30 mouse cellular contexts compared by ENCODE assay signal in genomic region chr7:126632478-126632877, GRCm38 (mm10). TPM values are rescaled to one million over a fixed set of nuclear protein-coding genes. Genes with fewer than 3 reads are reported as not detected.
A peak's percentile ranks its signal among the peaks of the same experiment; 100 is the strongest.
DNase-seq lines count a peak whose midpoint lies in the region; ATAC-seq and TF ChIP-seq lines count a peak whose summit lies in the region.
"Had no signal": no experiment of that assay in that cellular context is flagged by ENCODE, and none has a peak within 500 bp of the region (broad histone marks: within the 10 kb centered on the region; RNA-seq: fewer than 3 reads in every experiment).

No protein-coding gene starts in this region.

- no peak; the same call in 1 of the 2 replicates for TF ChIP-seq RAD21 in MEL (IDR thresholded peaks at IDR 0.05; ENCODE audit: low read depth, low read length)

- peak; percentile 55 for DNase-seq in MEL (ENCODE audit: low read depth, low spot score)
- no peak for DNase-seq in liver, embryonic 14.5 days (ENCODE audit: low read depth in 3 of 3, low spot score in 3 of 3)
- no peak for DNase-seq in kidney, postnatal 10 days
- DNase-seq in c-Kit-positive CD71-positive TER-119-positive erythroid progenitor cells, embryonic 14.5 days (ENCODE audit: low spot score) = no peak
- DNase-seq in right cerebral cortex, postnatal 25 days = no peak
- DNase-seq: adrenal gland, adult 2 months; adrenal gland, postnatal 14 days; cerebellum, adult 11-12 months; cerebellum, adult 8-10 months; cerebellum, postnatal 10 days; cerebellum, postnatal 36 days; gastrocnemius, postnatal 10 days; heart, adult 11 months had no signal

- peaks cover 62% of the 10 kb centered on the region for H3K36me3 ChIP-seq in megakaryocyte, embryonic 14.5 days (replicated peaks; ENCODE audit: low read length)
- H3K36me3 ChIP-seq in MEL (ENCODE audit: control insufficient read depth in 1 of 2, insufficient read depth in 2 of 2, low read length in 2 of 2) = peaks cover 0 to 20% of the 10 kb centered on the region in 2 experiments; a peak in 2 of 4 replicates
- H3K36me3 ChIP-seq in liver, embryonic 14.5 days (replicated peaks; ENCODE audit: control insufficient read depth, insufficient read depth, low read depth) = no peaks in the 10 kb centered on the region
- H3K36me3 ChIP-seq: forebrain, embryonic 10.5 days; hindbrain, embryonic 12.5 days; hindbrain, embryonic 15.5 days had no signal

- no peaks in the 10 kb centered on the region for H3K27me3 ChIP-seq in megakaryocyte, embryonic 14.5 days (replicated peaks)
- H3K27me3 ChIP-seq in MEL (ENCODE audit: control insufficient read depth in 1 of 2, insufficient read depth in 2 of 2, low read length in 2 of 2) = no peaks in the 10 kb centered on the region
- H3K27me3 ChIP-seq in liver, embryonic 14.5 days (ENCODE audit: control insufficient read depth, insufficient read depth, low read length) = no peaks in the 10 kb centered on the region
- H3K27me3 ChIP-seq: forebrain, embryonic 13.5 days; hindbrain, embryonic 12.5 days; hindbrain, embryonic 15.5 days had no signal

- no peak for TF ChIP-seq CTCF in MEL (IDR thresholded peaks at IDR 0.05 in 2 of 3, conservative IDR thresholded peaks at IDR 0.05 in 1 of 3; ENCODE audit: control insufficient read depth in 1 of 3, insufficient read depth in 1 of 3, low read depth in 2 of 3, low read length in 3 of 3, poor library complexity in 1 of 3, severe bottlenecking in 1 of 3)
- no peak for TF ChIP-seq CTCF in liver, embryonic 14.5 days (IDR thresholded peaks at IDR 0.05; ENCODE audit: low read depth)

- H3K9ac ChIP-seq in MEL (ENCODE audit: control insufficient read depth, low read depth, low read length, poor library complexity, severe bottlenecking) = peak overlapping the region; percentile 13; the same call in 1 of the 2 replicates
- H3K9ac ChIP-seq in liver, embryonic 14.5 days (replicated peaks) = no peak overlapping the region
- H3K9ac ChIP-seq: forebrain, embryonic 13.5 days; hindbrain, embryonic 12.5 days; hindbrain, embryonic 15.5 days had no signal

- H3K4me2 ChIP-seq in liver, embryonic 14.5 days (ENCODE audit: low read depth) = no peak overlapping the region
- H3K4me2 ChIP-seq: forebrain, embryonic 13.5 days; heart, embryonic 11.5 days; hindbrain, embryonic 12.5 days; hindbrain, embryonic 15.5 days had no signal

- peak overlapping the region; percentile 38 for H3K27ac ChIP-seq in MEL (ENCODE audit: control insufficient read depth, low read depth, low read length)
- H3K27ac ChIP-seq in liver, embryonic 14.5 days = no peak overlapping the region
- H3K27ac ChIP-seq: forebrain, embryonic 10.5 days; forebrain, embryonic 13.5 days; hindbrain, embryonic 12.5 days; hindbrain, embryonic 15.5 days had no signal

- H3K9me3 ChIP-seq in megakaryocyte, embryonic 14.5 days = no peaks in the 10 kb centered on the region
- H3K9me3 ChIP-seq in MEL (replicated peaks; ENCODE audit: insufficient read depth, low read length) = no peaks in the 10 kb centered on the region
- H3K9me3 ChIP-seq in liver, embryonic 14.5 days (ENCODE audit: control insufficient read depth, low read length) = no peaks in the 10 kb centered on the region
- H3K9me3 ChIP-seq: forebrain, embryonic 10.5 days; forebrain, embryonic 13.5 days; hindbrain, embryonic 12.5 days; hindbrain, embryonic 15.5 days had no signal

- H3K4me3 ChIP-seq in megakaryocyte, embryonic 14.5 days (replicated peaks) = peak overlapping the region; percentile 0
- peak overlapping the region in 1 of 2 experiments; percentile 26; a peak in 1 of 4 replicates for H3K4me3 ChIP-seq in MEL (ENCODE audit: control insufficient read depth in 1 of 2, insufficient read depth in 1 of 2, low read depth in 2 of 2, low read length in 2 of 2)
- no peak overlapping the region for H3K4me3 ChIP-seq in liver, embryonic 14.5 days (ENCODE audit: insufficient read depth in 1 of 2, low read depth in 2 of 2, low read length in 2 of 2)
- H3K4me3 ChIP-seq: forebrain, embryonic 10.5 days; forebrain, embryonic 13.5 days; hindbrain, embryonic 12.5 days; hindbrain, embryonic 15.5 days had no signal

- H3K79me2 ChIP-seq in MEL (ENCODE audit: control insufficient read depth, insufficient read depth, low read length, poor library complexity) = no peaks in the 10 kb centered on the region

- H3K4me1 ChIP-seq in megakaryocyte, embryonic 14.5 days = peaks cover 91% of the 10 kb centered on the region
- H3K4me1 ChIP-seq in MEL (ENCODE audit: control insufficient read depth in 1 of 2, insufficient read depth in 2 of 2, low read length in 2 of 2) = peaks cover 24 to 32% of the 10 kb centered on the region in 2 experiments
- 0 out of 4 replicates have a peak, but pooled peaks cover 0 to 2% of the 10 kb centered on the region in 2 experiments for H3K4me1 ChIP-seq in liver, embryonic 14.5 days (replicated peaks; ENCODE audit: control insufficient read depth in 2 of 2, insufficient read depth in 2 of 2, low read length in 1 of 2)
- H3K4me1 ChIP-seq: forebrain, embryonic 13.5 days; hindbrain, embryonic 12.5 days; hindbrain, embryonic 15.5 days had no signal

- TF ChIP-seq POLR2A in MEL (IDR thresholded peaks at IDR 0.05; ENCODE audit: control insufficient read depth in 1 of 2, insufficient read depth in 1 of 2, low read depth in 1 of 2, low read length in 2 of 2, poor library complexity in 1 of 2) = no peak

- peak; percentile 88 to 89 for TF ChIP-seq EP300 in MEL (IDR thresholded peaks at IDR 0.05; ENCODE audit: low read depth in 1 of 2, low read length in 2 of 2)
- TF ChIP-seq EP300 in liver, embryonic 14.5 days (IDR thresholded peaks at IDR 0.05; ENCODE audit: low read depth) = 0 out of 2 replicates have a peak, but pooled peaks have one; percentile 7

- no peak for ATAC-seq in megakaryocyte, adult 5-6 weeks (ENCODE audit: poor library complexity, severe bottlenecking)
- ATAC-seq in liver, embryonic 14.5 days (ENCODE audit: insufficient read depth) = no peak
- ATAC-seq: forebrain, embryonic 13.5 days; forebrain, embryonic 16.5 days had no signal

- WGBS in liver, embryonic 14.5 days (ENCODE audit: insufficient replicate concordance) = 15% methylated on average over 2 of the region's 2 CpGs

TF ChIP-seq in MEL, 35 proteins besides CTCF, POLR2A, EP300 and RAD21 (continues in another document):
- TF ChIP-seq TAL1 (IDR thresholded peaks at IDR 0.05; ENCODE audit: low read length) (peak; percentile 88), MXI1 (IDR thresholded peaks at IDR 0.05; ENCODE audit: low read depth, low read length) (0 out of 2 replicates have a peak, but pooled peaks have one; percentile 34), RCOR1 (IDR thresholded peaks at IDR 0.05; ENCODE audit: low read depth, low read length) (peak; percentile 66), TCF12 (IDR thresholded peaks at IDR 0.05; ENCODE audit: low read depth, low read length) (peak; percentile 93), CHD2 (IDR thresholded peaks at IDR 0.05; ENCODE audit: low read length) (no peak)

RNA-seq across cellular contexts. Expression of gene Nupr1, which starts 1.8 kb away (rescaled TPM):
- polyA plus RNA-seq in megakaryocyte, embryonic 14.5 days (2012; ENCODE audit: insufficient read depth, low replicate concordance) = 27.5 TPM in 1 of 2 replicates, not detected in the other
- 54.7 and 61.4 TPM in 2 replicates for total RNA-seq in megakaryocyte, adult 5-6 weeks (2015)
- total RNA-seq in megakaryocyte, adult 5-6 weeks (2017) = 108 and 126 TPM in 2 replicates
- total RNA-seq in MEL (2012; rRNA removed) = 1.8 and 9.5 TPM in 2 replicates
- polyA plus RNA-seq in MEL (2012; ENCODE audit: insufficient read depth in 1 of 2, insufficient read length in 2 of 2, low read depth in 1 of 2, low replicate concordance in 2 of 2, missing spikeins in 1 of 2) = 10 to 100 TPM in 1 of 2 experiments, not detected in 1; 11.0 TPM
- 1.9 and 2.6 TPM in 2 replicates for polyA plus RNA-seq in liver, embryonic 14.5 days (2012; rRNA removed)
- polyA plus RNA-seq in liver, embryonic 14.5 days (2014; fragmentation: Nextera tagmentation; extraction: Ambion mirVana) = 1.3 and 3.2 TPM in 2 replicates

RNA-seq across cellular contexts. Expression of gene Sgf29, which starts 16.6 kb away (rescaled TPM):
- polyA plus RNA-seq in megakaryocyte, embryonic 14.5 days (2012; ENCODE audit: insufficient read depth, low replicate concordance) = 31.0 and 69.1 TPM in 2 replicates
- 42.1 and 55.6 TPM in 2 replicates for total RNA-seq in megakaryocyte, adult 5-6 weeks (2015)
- total RNA-seq in megakaryocyte, adult 5-6 weeks (2017) = 27.3 and 35.5 TPM in 2 replicates
- 56.1 and 81.7 TPM in 2 replicates for total RNA-seq in MEL (2012; rRNA removed)
- polyA plus RNA-seq in MEL (2012; ENCODE audit: insufficient read depth in 1 of 2, insufficient read length in 2 of 2, low read depth in 1 of 2, low replicate concordance in 2 of 2, missing spikeins in 1 of 2) = 100 to 1,000 TPM in 1 of 2 experiments, not detected in 1; 117 TPM
- 19.5 and 24.7 TPM in 2 replicates for polyA plus RNA-seq in liver, embryonic 14.5 days (2012; rRNA removed)
- 23.6 and 34.4 TPM in 2 replicates for polyA plus RNA-seq in liver, embryonic 14.5 days (2014; fragmentation: Nextera tagmentation; extraction: Ambion mirVana)

RNA-seq across cellular contexts. Expression of gene Il27, which starts 37.7 kb away (rescaled TPM):
- polyA plus RNA-seq in megakaryocyte, embryonic 14.5 days (2012; ENCODE audit: insufficient read depth, low replicate concordance) = 1.4 TPM in 1 of 2 replicates, not detected in the other
- 2.5 and 2.9 TPM in 2 replicates for total RNA-seq in megakaryocyte, adult 5-6 weeks (2015)
- 3.0 and 4.8 TPM in 2 replicates for total RNA-seq in megakaryocyte, adult 5-6 weeks (2017)
- not detected in 2 replicates for total RNA-seq in MEL (2012; rRNA removed)
- under 1 TPM in 1 of 2 experiments, not detected in 1; 0.07 TPM for polyA plus RNA-seq in MEL (2012; ENCODE audit: insufficient read depth in 1 of 2, insufficient read length in 2 of 2, low read depth in 1 of 2, low replicate concordance in 2 of 2, missing spikeins in 1 of 2)
- 0.07 TPM in 1 of 2 replicates, not detected in the other for polyA plus RNA-seq in liver, embryonic 14.5 days (2012; rRNA removed)
- polyA plus RNA-seq in liver, embryonic 14.5 days (2014; fragmentation: Nextera tagmentation; extraction: Ambion mirVana) = not detected in 2 replicates
- total RNA-seq: adrenal gland, adult 2 months; adrenal gland, postnatal 14 days; adrenal gland, postnatal 4 days; ES-E14; gastrocnemius, postnatal 10 days; gastrocnemius, postnatal 4 days; heart, adult 8-10 months; heart, postnatal 25 days had no signal
- polyA plus RNA-seq: embryonic facial prominence, embryonic 11.5 days; embryonic facial prominence, embryonic 14.5 days; forebrain, embryonic 10.5 days; forebrain, embryonic 13.5 days; forebrain, embryonic 16.5 days; heart, embryonic 11.5 days; heart, embryonic 14.5 days; heart, postnatal 0 days; hindbrain, embryonic 12.5 days; hindbrain, embryonic 15.5 days had no signal

RNA-seq across cellular contexts. Expression of gene Sult1a1, which starts 43.8 kb away (rescaled TPM):
- 0.87 and 3.0 TPM in 2 replicates for polyA plus RNA-seq in megakaryocyte, embryonic 14.5 days (2012; ENCODE audit: insufficient read depth, low replicate concordance)
- total RNA-seq in megakaryocyte, adult 5-6 weeks (2015) = 4.8 and 6.6 TPM in 2 replicates
- total RNA-seq in megakaryocyte, adult 5-6 weeks (2017) = 6.6 and 6.9 TPM in 2 replicates
- not detected in 2 replicates for total RNA-seq in MEL (2012; rRNA removed)
- polyA plus RNA-seq in MEL (2012; ENCODE audit: insufficient read depth in 1 of 2, insufficient read length in 2 of 2, low read depth in 1 of 2, low replicate concordance in 2 of 2, missing spikeins in 1 of 2) = under 1 TPM in 1 of 2 experiments, not detected in 1; 0.36 TPM
- polyA plus RNA-seq in liver, embryonic 14.5 days (2012; rRNA removed) = 4.5 and 6.4 TPM in 2 replicates
- 13.1 and 15.2 TPM in 2 replicates for polyA plus RNA-seq in liver, embryonic 14.5 days (2014; fragmentation: Nextera tagmentation; extraction: Ambion mirVana)

RNA-seq across cellular contexts. Expression of gene Cln3, which starts 46.9 kb away (rescaled TPM):
- 8.9 and 21.3 TPM in 2 replicates for polyA plus RNA-seq in megakaryocyte, embryonic 14.5 days (2012; ENCODE audit: insufficient read depth, low replicate concordance)
- total RNA-seq in megakaryocyte, adult 5-6 weeks (2015) = 106 and 118 TPM in 2 replicates
- total RNA-seq in megakaryocyte, adult 5-6 weeks (2017) = 59.5 and 77.8 TPM in 2 replicates
- 16.2 and 20.5 TPM in 2 replicates for total RNA-seq in MEL (2012; rRNA removed)
- polyA plus RNA-seq in MEL (2012; ENCODE audit: insufficient read depth in 1 of 2, insufficient read length in 2 of 2, low read depth in 1 of 2, low replicate concordance in 2 of 2, missing spikeins in 1 of 2) = 10 to 100 TPM in 1 of 2 experiments, not detected in 1; 61.9 TPM
- 8.4 and 8.8 TPM in 2 replicates for polyA plus RNA-seq in liver, embryonic 14.5 days (2012; rRNA removed)
- polyA plus RNA-seq in liver, embryonic 14.5 days (2014; fragmentation: Nextera tagmentation; extraction: Ambion mirVana) = 7.2 and 9.7 TPM in 2 replicates
